Mouse (Mus musculus): ENCODE measurements at regions not wholly inside any gene's neighbourhood (a gene's known extent, or its start where the extent isn't known, plus 50 kb on each side); places are given as distances from the start of the nearest gene placed in this dataset.

GRCm38 (mm10) chr5:150891262-150891940 lies 61.0 kb upstream of the Kl start:
- TF ChIP-seq POLR2A (IDR thresholded peaks at IDR 0.05; ENCODE audit: control insufficient read depth, low read depth, low read length) (no peak), CTCF (IDR thresholded peaks at IDR 0.05; ENCODE audit: control insufficient read depth, insufficient read depth, insufficient replicate concordance, low read depth, low read length) (no peak)
